Comparison of ENCODE assay signal across 9 mouse cellular contexts in genomic region chr17:32209752-32210151, GRCm38 (mm10). TPM values are rescaled to one million over a fixed set of nuclear protein-coding genes. Genes with fewer than 3 reads are reported as not detected.
DNase-seq lines count a peak whose midpoint lies in the region; ATAC-seq and TF ChIP-seq lines count a peak whose summit lies in the region.
"Had no signal": no experiment of that assay in that cellular context is flagged by ENCODE, and none has a peak within 500 bp of the region (broad histone marks: within the 10 kb centered on the region; RNA-seq: fewer than 3 reads in every experiment).

No protein-coding gene starts in this region.

- intact Hi-C loops in heart, postnatal 36 days (cut with DNase I), result loop anchor here (2.0 to 10.0 kb wide), 5 partner anchors 43 to 525 kb away; partner anchors contain the start of gene Notch3

- no peak overlapping the region for H3K9ac ChIP-seq in midbrain, embryonic 12.5 days (replicated peaks)
- H3K9ac ChIP-seq in stomach, embryonic 16.5 days (ENCODE audit: low read length), result no peak overlapping the region

- no peaks in the 10 kb centered on the region for H3K9me3 ChIP-seq in midbrain, embryonic 12.5 days
- no peaks in the 10 kb centered on the region for H3K9me3 ChIP-seq in stomach, embryonic 16.5 days (replicated peaks; ENCODE audit: control insufficient read depth, low read length)

- peaks cover 94% of the 10 kb centered on the region for H3K36me3 ChIP-seq in midbrain, embryonic 12.5 days
- H3K36me3 ChIP-seq in stomach, embryonic 16.5 days (ENCODE audit: control insufficient read depth, insufficient read depth, low read length), result peaks cover 21% of the 10 kb centered on the region

- peak; percentile 77 for TF ChIP-seq CTCF in cortical plate, adult 2 months (IDR thresholded peaks at IDR 0.05; ENCODE audit: extremely low read depth, insufficient read depth, low read length)

- peaks cover 2% of the 10 kb centered on the region; the same call in 1 of the 2 replicates for H3K4me1 ChIP-seq in cortical plate, adult 2 months (ENCODE audit: control insufficient read depth, insufficient read depth, low read length)
- H3K4me1 ChIP-seq in midbrain, embryonic 12.5 days, result 0 out of 2 replicates have a peak, but pooled peaks cover 4% of the 10 kb centered on the region
- peaks cover 13% of the 10 kb centered on the region for H3K4me1 ChIP-seq in stomach, embryonic 16.5 days (ENCODE audit: control insufficient read depth, insufficient read depth, low read length)

- WGBS in midbrain, embryonic 12.5 days, result 50% methylated on average over 3 of the region's 3 CpGs
- 29% methylated on average over 3 of the region's 3 CpGs for WGBS in stomach, embryonic 16.5 days

- no peak for ATAC-seq in frontal cortex, adult (ENCODE audit: low TSS enrichment)
- peak; percentile 69; the same call in 1 of the 2 replicates for ATAC-seq in midbrain, embryonic 12.5 days (ENCODE audit: low FRiP score, low read depth)
- peak; percentile 37; the same call in 1 of the 2 replicates for ATAC-seq in stomach, embryonic 16.5 days (ENCODE audit: insufficient read depth, low FRiP score)

- no peak overlapping the region for H3K27ac ChIP-seq in cortical plate, adult 2 months (ENCODE audit: insufficient read depth, low read length)
- H3K27ac ChIP-seq in midbrain, embryonic 12.5 days (replicated peaks), result no peak overlapping the region
- peak overlapping the region; percentile 77 for H3K27ac ChIP-seq in stomach, embryonic 16.5 days (ENCODE audit: low read length)

- H3K4me3 ChIP-seq in cortical plate, adult 2 months (ENCODE audit: insufficient read depth, low read length), result no peak overlapping the region
- H3K4me3 ChIP-seq in midbrain, embryonic 12.5 days, result no peak overlapping the region
- H3K4me3 ChIP-seq in stomach, embryonic 16.5 days (replicated peaks; ENCODE audit: low read length), result no peak overlapping the region

- no peaks in the 10 kb centered on the region for H3K27me3 ChIP-seq in midbrain, embryonic 12.5 days
- H3K27me3 ChIP-seq in stomach, embryonic 16.5 days (ENCODE audit: control insufficient read depth, insufficient read depth, low read length), result no peaks in the 10 kb centered on the region

- peak; percentile 41 to 59 for DNase-seq in frontal cortex, postnatal 25 days (ENCODE audit: low spot score in 2 of 2)
- DNase-seq in NIH3T3 (ENCODE audit: low read depth), result peak; percentile 83
- peak; percentile 76 to 78 for DNase-seq in heart, postnatal 36 days
- peak; percentile 77 to 82 for DNase-seq in layer of hippocampus, postnatal 10 days (ENCODE audit: low spot score in 2 of 2)

- TF ChIP-seq POLR2A in cortical plate, adult 2 months (IDR thresholded peaks at IDR 0.05; ENCODE audit: extremely low read depth, insufficient read depth, low read length), result no peak

- H3K4me2 ChIP-seq in midbrain, embryonic 12.5 days (replicated peaks), result no peak overlapping the region
- H3K4me2 ChIP-seq in stomach, embryonic 16.5 days (ENCODE audit: low read depth, low read length), result no peak overlapping the region

RNA-seq across cellular contexts. Expression of gene Ephx3, which starts 20.4 kb away (rescaled TPM):
- 0.56 and 0.91 TPM in 2 replicates for polyA plus RNA-seq in cortical plate, adult 2 months (2012; rRNA removed)
- under 1 TPM; 0.92 to 0.97 TPM for total RNA-seq in heart, postnatal 36 days (2021)
- under 1 TPM in 1 of 2 experiments, not detected in 1; 0.14 TPM for total RNA-seq in layer of hippocampus, postnatal 10 days (2021)
- 0.37 TPM in 1 of 2 replicates, not detected in the other for polyA plus RNA-seq in midbrain, embryonic 12.5 days (2016; fragmentation: Nextera tagmentation; extraction: Ambion mirVana)
- 14.4 and 25.3 TPM in 2 replicates for polyA plus RNA-seq in stomach, embryonic 16.5 days (2015; fragmentation: Nextera tagmentation; extraction: Ambion mirVana)

RNA-seq across cellular contexts. Expression of gene Notch3, which starts 43.1 kb away (rescaled TPM):
- polyA plus RNA-seq in cortical plate, adult 2 months (2012; rRNA removed), result 7.5 and 7.8 TPM in 2 replicates
- total RNA-seq in heart, postnatal 36 days (2021), result 10 to 100 TPM; 25.1 to 26.4 TPM
- 10 to 100 TPM; 21.0 to 23.7 TPM for total RNA-seq in layer of hippocampus, postnatal 10 days (2021)
- polyA plus RNA-seq in midbrain, embryonic 12.5 days (2016; fragmentation: Nextera tagmentation; extraction: Ambion mirVana), result 26.8 and 30.6 TPM in 2 replicates
- 12.1 and 14.5 TPM in 2 replicates for polyA plus RNA-seq in stomach, embryonic 16.5 days (2015; fragmentation: Nextera tagmentation; extraction: Ambion mirVana)
- total RNA-seq: neutrophil, adult 5-6 weeks had no signal
